Comparison of ENCODE assay signal across 25 mouse cellular contexts in the genomic region with DNA sequence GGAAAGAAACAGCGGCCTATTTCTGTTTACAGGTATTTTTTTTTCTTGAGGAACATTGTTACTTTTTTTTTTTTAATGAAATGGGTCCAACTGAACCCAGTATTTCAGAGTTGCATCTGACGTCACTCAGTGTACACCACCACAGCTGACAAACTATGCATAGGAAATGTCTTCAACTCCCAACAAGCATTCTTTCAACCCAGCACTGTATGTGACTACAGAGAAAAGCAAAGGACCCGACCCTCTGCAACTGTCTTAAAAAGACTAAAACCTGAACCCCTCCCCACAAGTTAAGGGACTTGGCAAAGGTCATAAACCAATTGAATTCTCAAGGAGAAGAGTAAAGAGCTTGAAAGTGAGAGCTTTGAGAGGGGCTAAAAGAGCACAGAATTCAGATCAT.
"Had no signal": no experiment of that assay in that cellular context is flagged by ENCODE, and none has a peak within 500 bp of the region (broad histone marks: within the 10 kb centered on the region; RNA-seq: fewer than 3 reads in every experiment).

No protein-coding gene starts in this region.

- DNase-seq: gastrocnemius, postnatal 14 days; gastrocnemius, postnatal 36 days; heart, adult 11 months; heart, adult 2 months; heart, postnatal 14 days; heart, postnatal 36 days; kidney, adult 11 months; kidney, adult 2 months; kidney, adult 9 months; kidney, postnatal 14 days; kidney, postnatal 36 days; layer of hippocampus, adult 9-11 months; layer of hippocampus, postnatal 36 days; left cerebral cortex, postnatal 4 days had no signal

- H3K4me3 ChIP-seq: heart, adult 2 months; heart, embryonic 13.5 days; heart, embryonic 15.5 days; hindbrain, embryonic 13.5 days; hindbrain, embryonic 15.5 days; kidney, embryonic 15.5 days; limb, embryonic 13.5 days; limb, embryonic 15.5 days had no signal

- H3K4me2 ChIP-seq: heart, embryonic 11.5 days; heart, embryonic 13.5 days; heart, embryonic 15.5 days; hindbrain, embryonic 13.5 days; hindbrain, embryonic 15.5 days; kidney, embryonic 15.5 days; limb, embryonic 13.5 days; limb, embryonic 15.5 days had no signal

- H3K9me3 ChIP-seq: heart, embryonic 13.5 days; heart, embryonic 15.5 days; hindbrain, embryonic 13.5 days; hindbrain, embryonic 15.5 days; kidney, embryonic 15.5 days; limb, embryonic 13.5 days; limb, embryonic 15.5 days had no signal

- ATAC-seq: hindbrain, postnatal 0 days; intestine, embryonic 16.5 days had no signal

- H3K9ac ChIP-seq: heart, embryonic 13.5 days; heart, embryonic 15.5 days; hindbrain, embryonic 13.5 days; hindbrain, embryonic 15.5 days; kidney, embryonic 15.5 days; limb, embryonic 13.5 days; limb, embryonic 15.5 days had no signal

- H3K4me1 ChIP-seq: heart, embryonic 13.5 days; heart, embryonic 15.5 days; hindbrain, embryonic 13.5 days; hindbrain, embryonic 15.5 days; kidney, embryonic 15.5 days; limb, embryonic 13.5 days; limb, embryonic 15.5 days had no signal

- H3K27ac ChIP-seq: heart, adult 2 months; heart, embryonic 13.5 days; heart, embryonic 15.5 days; hindbrain, embryonic 13.5 days; hindbrain, embryonic 15.5 days; hindbrain, postnatal 0 days; kidney, embryonic 15.5 days; kidney, postnatal 0 days; limb, embryonic 13.5 days; limb, embryonic 15.5 days had no signal

- H3K27me3 ChIP-seq: heart, embryonic 13.5 days; heart, embryonic 15.5 days; hindbrain, embryonic 13.5 days; hindbrain, embryonic 15.5 days; kidney, embryonic 15.5 days; limb, embryonic 13.5 days; limb, embryonic 15.5 days had no signal

- H3K36me3 ChIP-seq: heart, embryonic 13.5 days; heart, embryonic 15.5 days; hindbrain, embryonic 13.5 days; hindbrain, embryonic 15.5 days; kidney, embryonic 15.5 days; limb, embryonic 13.5 days; limb, embryonic 15.5 days had no signal
